Mouse (Mus musculus) midbrain, embryonic 10.5 days (tissue): ENCODE data around the gene Fgd6. TPM values are rescaled to one million over a fixed set of nuclear protein-coding genes. Genes with fewer than 3 reads are reported as not detected.

Experiments used
- polyA plus RNA-seq: library from polyadenylated mRNA; unstranded; fragments of >200 nt; fragmentation: Nextera tagmentation; extraction: Ambion mirVana; gene quantifications from 2 replicates; pipeline ENCODE4 v1.2.1, GENCODE M21; 2016

Gene Fgd6
- polyA plus RNA-seq, 1 experiment from 2014 or later, result 4.5 TPM

Other genes with a start within 250 kb of the Fgd6 start
- gene Usp44, start 204.4 kb upstream of the Fgd6 start, polyA plus RNA-seq, result 21.1 and 25.7 TPM in 2 replicates
- 221 and 231 TPM in 2 replicates for gene Metap2, start 138.9 kb upstream of the Fgd6 start, polyA plus RNA-seq
- 29.6 and 36.0 TPM in 2 replicates for gene Vezt, start 184 bp upstream of the Fgd6 start, polyA plus RNA-seq
- 12.3 and 12.6 TPM in 2 replicates for gene Nr2c1, start 112.0 kb downstream of the Fgd6 start, polyA plus RNA-seq
- gene Ndufa12, start 162.7 kb downstream of the Fgd6 start, polyA plus RNA-seq, result 601 and 607 TPM in 2 replicates